Mouse (Mus musculus) heart, embryonic 13.5 days (tissue): Measurements from ENCODE around the gene Atp2b2. TPM values are rescaled to one million over a fixed set of nuclear protein-coding genes. Genes with fewer than 3 reads are reported as not detected.

Source experiments
- ATAC-seq: fragments of 200-750 bp; cut with Nextera tagmentation; 2 replicates; pipeline ENCODE4 v1.8.0; 2017; ENCODE audit warnings: moderate TSS enrichment; ENCODE audit not compliant: insufficient number of reproducible peaks, low FRiP score, low TSS enrichment; ENCODE audit errors: extremely low read depth
- H3K27ac ChIP-seq: fragments of 300-500 bp; sonication (generic); replicated peaks from 2 replicates; pipeline ENCODE4 v1.5.1; 2015; ENCODE audit warnings: moderate library complexity, mild to moderate bottlenecking, inconsistent platforms
- H3K27me3 ChIP-seq: fragments of 300-500 bp; sonication (generic); replicated peaks from 2 replicates; pipeline ENCODE4 v1.6.1; 2015; ENCODE audit warnings: mild to moderate bottlenecking, inconsistent platforms
- H3K36me3 ChIP-seq: fragments of 300-500 bp; sonication (generic); 2 replicates; pipeline ENCODE4 v1.6.1; 2015; ENCODE audit warnings: mild to moderate bottlenecking, inconsistent platforms
- H3K4me1 ChIP-seq: fragments of 300-500 bp; sonication (generic); 2 replicates; pipeline ENCODE4 v1.6.1; 2015; ENCODE audit warnings: inconsistent platforms
- H3K4me2 ChIP-seq: fragments of 300-500 bp; sonication (generic); 2 replicates; pipeline ENCODE4 v1.6.1; 2015; ENCODE audit warnings: inconsistent platforms, mild to moderate bottlenecking, moderate library complexity
- H3K4me3 ChIP-seq: fragments of 300-500 bp; sonication (generic); 2 replicates; pipeline ENCODE4 v1.5.1; 2015; ENCODE audit warnings: moderate library complexity, mild to moderate bottlenecking, inconsistent platforms
- H3K9ac ChIP-seq: fragments of 300-500 bp; sonication (generic); 2 replicates; pipeline ENCODE4 v1.6.1; 2015; ENCODE audit warnings: inconsistent platforms, mild to moderate bottlenecking, moderate library complexity
- H3K9me3 ChIP-seq: fragments of 300-500 bp; sonication (generic); 2 replicates; pipeline ENCODE4 v1.6.1; 2016; ENCODE audit warnings: inconsistent platforms
- WGBS: fragments of 180-500 bp; shearing (Covaris S2); methylation state at CpG from one replicate; pipeline ENCODE4 v1.1.7; 2015; ENCODE audit warnings: mixed read lengths; 5-methylcytosine and 5-hydroxymethylcytosine counted together
- polyA plus RNA-seq: library from polyadenylated mRNA; unstranded; fragments of >200 nt; fragmentation: Nextera tagmentation; extraction: Ambion mirVana; gene quantifications from 2 replicates; pipeline ENCODE4 v1.2.1, GENCODE M21; 2015

Atp2b2 gene
- polyA plus RNA-seq, 1 experiment from 2014 or later, result 0.07 TPM

- Histone ChIP-seq H3K27me3 (peaks cover 40% of the 10 kb centered on the region), H3K36me3 (no peaks in the 10 kb centered on the region), H3K4me1 (no peaks in the 10 kb centered on the region), H3K4me3 (no peak overlapping the region), H3K9ac (no peak overlapping the region), H3K9me3 (no peaks in the 10 kb centered on the region), H3K4me2 (no peak overlapping the region), H3K27ac (no peak overlapping the region)
- no peak for ATAC-seq
- WGBS, result 80% methylated on average over 16 of the region's 16 CpGs
Observed at GRCm38 (mm10) chr6:113911094-113911493, 131.3 kb downstream of the Atp2b2 start.

GRCm38 (mm10) chr6:113910411-113911055, 131.9 kb downstream of the Atp2b2 start:
- no peak overlapping the region for H3K4me2 ChIP-seq
- H3K4me3 ChIP-seq, result no peak overlapping the region
- H3K36me3 ChIP-seq, result no peaks in the 10 kb centered on the region
- H3K27ac ChIP-seq, result no peak overlapping the region
- H3K4me1 ChIP-seq, result no peaks in the 10 kb centered on the region
- 83% methylated on average over 3 of the region's 3 CpGs for WGBS
- no peaks in the 10 kb centered on the region for H3K9me3 ChIP-seq
- peaks cover 40% of the 10 kb centered on the region for H3K27me3 ChIP-seq
- ATAC-seq, result no peak
- H3K9ac ChIP-seq, result no peak overlapping the region

- Histone ChIP-seq H3K4me2 (no peak overlapping the region), H3K4me3 (no peak overlapping the region), H3K9ac (no peak overlapping the region), H3K4me1 (no peaks in the 10 kb centered on the region), H3K9me3 (no peaks in the 10 kb centered on the region), H3K36me3 (no peaks in the 10 kb centered on the region), H3K27ac (no peak overlapping the region), H3K27me3 (peaks cover 40% of the 10 kb centered on the region)
- no peak for ATAC-seq
- WGBS, result 76% methylated on average over 5 of the region's 5 CpGs
Observed at GRCm38 (mm10) chr6:113909836-113910235, 132.6 kb downstream of the Atp2b2 start.

GRCm38 (mm10) chr6:113908066-113908465, 134.3 kb downstream of the Atp2b2 start:
- Histone ChIP-seq H3K4me3 (no peak overlapping the region), H3K27ac (no peak overlapping the region), H3K36me3 (no peaks in the 10 kb centered on the region), H3K4me1 (no peaks in the 10 kb centered on the region), H3K9me3 (no peaks in the 10 kb centered on the region), H3K27me3 (peaks cover 35% of the 10 kb centered on the region), H3K4me2 (no peak overlapping the region), H3K9ac (no peak overlapping the region)
- no peak for ATAC-seq

- no peak for ATAC-seq
Observed at GRCm38 (mm10) chr6:113904406-113904805, 138.0 kb downstream of the Atp2b2 start.

GRCm38 (mm10) chr6:113896023-113896422, 146.4 kb downstream of the Atp2b2 start:
- Histone ChIP-seq H3K27me3 (peaks cover 66% of the 10 kb centered on the region), H3K4me2 (no peak overlapping the region), H3K4me3 (no peak overlapping the region), H3K36me3 (no peaks in the 10 kb centered on the region), H3K4me1 (0 out of 2 replicates have a peak, but pooled peaks cover 2% of the 10 kb centered on the region), H3K9ac (no peak overlapping the region), H3K27ac (no peak overlapping the region), H3K9me3 (no peaks in the 10 kb centered on the region)
- WGBS, result 72% methylated on average over 4 of the region's 4 CpGs
- ATAC-seq, result no peak

More at GRCm38 (mm10) chr6:113904406-113904805, 138.0 kb downstream of the Atp2b2 start:
- no peaks in the 10 kb centered on the region for H3K9me3 ChIP-seq
- no peak overlapping the region for H3K27ac ChIP-seq
- H3K4me3 ChIP-seq, result no peak overlapping the region
- WGBS, result 78% methylated on average over 5 of the region's 5 CpGs
- no peaks in the 10 kb centered on the region for H3K4me1 ChIP-seq
- no peak overlapping the region for H3K9ac ChIP-seq
- no peak overlapping the region for H3K4me2 ChIP-seq
- peaks cover 32% of the 10 kb centered on the region for H3K27me3 ChIP-seq
- no peaks in the 10 kb centered on the region for H3K36me3 ChIP-seq

GRCm38 (mm10) chr6:113894008-113894407, 148.4 kb downstream of the Atp2b2 start:
- no peak overlapping the region for H3K27ac ChIP-seq
- no peaks in the 10 kb centered on the region for H3K9me3 ChIP-seq
- 76% methylated on average over 3 of the region's 3 CpGs for WGBS
- H3K4me2 ChIP-seq, result no peak overlapping the region
- no peak overlapping the region for H3K4me3 ChIP-seq
- H3K9ac ChIP-seq, result no peak overlapping the region
- 0 out of 2 replicates have a peak, but pooled peaks cover 2% of the 10 kb centered on the region for H3K4me1 ChIP-seq
- no peaks in the 10 kb centered on the region for H3K36me3 ChIP-seq
- H3K27me3 ChIP-seq, result peaks cover 86% of the 10 kb centered on the region
- no peak for ATAC-seq

GRCm38 (mm10) chr6:113892091-113892674, 150.2 kb downstream of the Atp2b2 start:
- no peak for ATAC-seq

GRCm38 (mm10) chr6:113891225-113891967, 151.0 kb downstream of the Atp2b2 start:
- Histone ChIP-seq H3K9ac (peak overlapping the region; percentile 62; the same call in 1 of the 2 replicates), H3K4me1 (0 out of 2 replicates have a peak, but pooled peaks cover 2% of the 10 kb centered on the region), H3K4me3 (peak overlapping the region; percentile 48), H3K4me2 (peak overlapping the region; percentile 68), H3K9me3 (no peaks in the 10 kb centered on the region), H3K27me3 (peaks cover 92% of the 10 kb centered on the region), H3K36me3 (no peaks in the 10 kb centered on the region), H3K27ac (no peak overlapping the region)
- no peak for ATAC-seq
- WGBS, result under 1% methylated on average over 40 of the region's 49 CpGs

More at GRCm38 (mm10) chr6:113892091-113892674, 150.2 kb downstream of the Atp2b2 start:
- no peak overlapping the region for H3K27ac ChIP-seq
- H3K9me3 ChIP-seq, result no peaks in the 10 kb centered on the region
- H3K4me3 ChIP-seq, result no peak overlapping the region
- H3K27me3 ChIP-seq, result peaks cover 92% of the 10 kb centered on the region
- 0 out of 2 replicates have a peak, but pooled peaks cover 2% of the 10 kb centered on the region for H3K4me1 ChIP-seq
- H3K36me3 ChIP-seq, result no peaks in the 10 kb centered on the region
- WGBS, result 39% methylated on average over 13 of the region's 13 CpGs
- no peak overlapping the region for H3K9ac ChIP-seq
- no peak overlapping the region for H3K4me2 ChIP-seq

GRCm38 (mm10) chr6:113890858-113891213, 151.6 kb downstream of the Atp2b2 start:
- Histone ChIP-seq H3K4me3 (peak overlapping the region; percentile 48), H3K4me1 (0 out of 2 replicates have a peak, but pooled peaks cover 2% of the 10 kb centered on the region), H3K9ac (no peak overlapping the region), H3K4me2 (peak overlapping the region; percentile 68), H3K9me3 (no peaks in the 10 kb centered on the region), H3K27me3 (peaks cover 87% of the 10 kb centered on the region), H3K36me3 (no peaks in the 10 kb centered on the region), H3K27ac (no peak overlapping the region)
- no peak for ATAC-seq
- WGBS, result 0% methylated on average over 10 of the region's 10 CpGs

- Histone ChIP-seq H3K4me2 (peak overlapping the region; percentile 68; the same call in 1 of the 2 replicates), H3K36me3 (no peaks in the 10 kb centered on the region), H3K9ac (no peak overlapping the region), H3K4me3 (peak overlapping the region; percentile 48), H3K4me1 (0 out of 2 replicates have a peak, but pooled peaks cover 2% of the 10 kb centered on the region), H3K27ac (no peak overlapping the region), H3K27me3 (peaks cover 81% of the 10 kb centered on the region), H3K9me3 (no peaks in the 10 kb centered on the region)
- ATAC-seq, result no peak
- 23% methylated on average over 16 of the region's 16 CpGs for WGBS
Observed at GRCm38 (mm10) chr6:113890023-113890857, 152.2 kb downstream of the Atp2b2 start.
